Mouse (Mus musculus): ENCODE results near the gene Rpp38. TPM values are rescaled to one million over a fixed set of nuclear protein-coding genes. Genes with fewer than 3 reads are reported as not detected.
A peak's percentile ranks its signal among the peaks of the same experiment; 100 is the strongest.

Gene Rpp38
- total and polyA plus RNA-seq, 2 experiments from 2014 or later = 1.2 to 11.3 TPM

DNA sequence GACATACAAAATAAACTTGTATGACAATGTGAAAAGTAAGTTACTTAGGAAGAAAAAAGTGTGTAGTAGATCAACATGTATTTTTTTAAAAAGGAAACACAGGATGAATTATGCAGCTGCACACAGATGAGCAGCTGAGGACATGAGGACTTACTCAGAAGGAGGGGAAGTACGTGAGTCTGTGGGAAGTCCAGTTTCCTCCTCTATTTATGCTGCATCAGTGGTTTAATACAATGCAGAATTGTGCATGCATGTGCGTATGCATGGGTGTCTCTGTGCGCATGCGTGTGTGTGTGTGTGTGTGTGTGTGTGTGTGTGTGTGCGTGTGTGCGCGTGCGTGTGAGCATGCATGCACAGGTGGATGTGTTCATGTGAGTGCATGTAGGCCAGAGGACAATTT, 23.4 kb upstream of the Rpp38 start:
- no peak for TF ChIP-seq EP300 (IDR thresholded peaks at IDR 0.05; ENCODE audit: low read depth)
- TF ChIP-seq CTCF (IDR thresholded peaks at IDR 0.05; ENCODE audit: low read depth) = no peak
- no peak overlapping the region for H3K4me3 ChIP-seq (ENCODE audit: low read depth, low read length)
- no peak overlapping the region for H3K27ac ChIP-seq (ENCODE audit: low read depth)
- ATAC-seq (ENCODE audit: insufficient read depth, low read depth) (no peak), DNase-seq (ENCODE audit: low spot score) (no peak)
- no peak overlapping the region for H3K4me2 ChIP-seq (ENCODE audit: low read depth, low read length)
- no peaks in the 10 kb centered on the region for H3K9me3 ChIP-seq (replicated peaks; ENCODE audit: control insufficient read depth, low read length)
- H3K9ac ChIP-seq (replicated peaks; ENCODE audit: low read depth, low read length) = no peak overlapping the region
- 82% methylated on average over 8 of the region's 8 CpGs for WGBS
- H3K36me3 ChIP-seq (replicated peaks; ENCODE audit: control insufficient read depth, insufficient read depth, low read length) = no peaks in the 10 kb centered on the region
- no peaks in the 10 kb centered on the region for H3K4me1 ChIP-seq (ENCODE audit: control insufficient read depth, insufficient read depth)
- H3K27me3 ChIP-seq (ENCODE audit: control insufficient read depth, insufficient read depth, low read length) = no peaks in the 10 kb centered on the region

DNA sequence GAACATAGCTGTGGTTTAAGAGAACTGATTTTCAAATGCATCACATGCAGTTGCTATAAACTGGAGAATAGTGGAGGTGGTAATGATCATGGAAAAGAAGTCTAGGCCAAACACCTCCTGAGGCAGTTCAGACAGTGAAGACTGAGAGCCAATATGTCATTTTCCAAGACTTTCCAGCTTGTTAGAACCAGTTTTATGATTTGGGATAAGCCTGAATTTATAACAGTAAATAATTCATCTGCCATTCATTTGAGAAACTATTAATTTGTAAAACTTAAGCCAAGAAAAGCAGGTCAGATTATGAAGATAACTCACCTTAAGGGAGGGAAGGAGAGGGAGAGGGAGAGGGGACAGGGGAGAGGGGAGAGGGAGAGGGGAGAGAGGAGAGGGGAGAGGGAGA, 20.7 kb upstream of the Rpp38 start:
- TF ChIP-seq CTCF (IDR thresholded peaks at IDR 0.05; ENCODE audit: low read depth) (no peak), EP300 (IDR thresholded peaks at IDR 0.05; ENCODE audit: low read depth) (no peak)
- no peaks in the 10 kb centered on the region for H3K27me3 ChIP-seq (ENCODE audit: control insufficient read depth, insufficient read depth, low read length)
- no peak for ATAC-seq (ENCODE audit: insufficient read depth, low read depth)
- H3K27ac ChIP-seq (ENCODE audit: low read depth) = no peak overlapping the region
- no peaks in the 10 kb centered on the region for H3K9me3 ChIP-seq (replicated peaks; ENCODE audit: control insufficient read depth, low read length)
- no peak for DNase-seq (ENCODE audit: low spot score)
- no peak overlapping the region for H3K4me2 ChIP-seq (ENCODE audit: low read depth, low read length)
- no peak overlapping the region for H3K9ac ChIP-seq (replicated peaks; ENCODE audit: low read depth, low read length)
- no peak overlapping the region for H3K4me3 ChIP-seq (ENCODE audit: low read depth, low read length)
- no peaks in the 10 kb centered on the region for H3K4me1 ChIP-seq (ENCODE audit: control insufficient read depth, insufficient read depth)
- no peaks in the 10 kb centered on the region for H3K36me3 ChIP-seq (replicated peaks; ENCODE audit: control insufficient read depth, insufficient read depth, low read length)

DNA sequence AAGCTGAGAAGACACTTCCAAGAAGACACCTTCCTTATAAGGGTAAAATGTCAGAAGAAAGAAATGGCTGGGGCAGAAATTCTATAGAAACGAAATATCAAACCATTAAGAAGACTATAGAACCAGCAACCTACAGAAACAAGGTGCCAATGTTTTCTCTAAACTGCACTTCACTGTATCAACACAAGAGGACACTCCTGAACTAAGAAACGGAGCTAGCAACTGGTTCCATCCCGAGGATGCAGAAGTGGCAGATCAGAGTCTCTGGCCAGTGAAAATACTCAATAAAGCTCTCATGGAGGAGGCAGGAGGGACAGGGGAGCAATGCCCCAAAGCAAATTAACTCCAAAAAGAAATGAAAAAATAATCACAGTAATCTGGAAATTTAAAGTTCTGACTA, 16.5 kb upstream of the Rpp38 start:
- Histone ChIP-seq H3K4me2 (ENCODE audit: low read depth, low read length) (no peak overlapping the region), H3K9me3 (replicated peaks; ENCODE audit: control insufficient read depth, low read length) (no peaks in the 10 kb centered on the region), H3K27ac (ENCODE audit: low read depth) (no peak overlapping the region), H3K4me1 (ENCODE audit: control insufficient read depth, insufficient read depth) (no peaks in the 10 kb centered on the region), H3K36me3 (replicated peaks; ENCODE audit: control insufficient read depth, insufficient read depth, low read length) (no peaks in the 10 kb centered on the region), H3K4me3 (ENCODE audit: low read depth, low read length) (no peak overlapping the region), H3K27me3 (ENCODE audit: control insufficient read depth, insufficient read depth, low read length) (no peaks in the 10 kb centered on the region), H3K9ac (replicated peaks; ENCODE audit: low read depth, low read length) (no peak overlapping the region)
- 8% methylated on average over 3 of the region's 3 CpGs for WGBS
- DNase-seq (ENCODE audit: low spot score) (peak; percentile 49), ATAC-seq (ENCODE audit: insufficient read depth, low read depth) (no peak)
- TF ChIP-seq CTCF (IDR thresholded peaks at IDR 0.05; ENCODE audit: low read depth) (peak; percentile 72), EP300 (IDR thresholded peaks at IDR 0.05; ENCODE audit: low read depth) (no peak)

DNA sequence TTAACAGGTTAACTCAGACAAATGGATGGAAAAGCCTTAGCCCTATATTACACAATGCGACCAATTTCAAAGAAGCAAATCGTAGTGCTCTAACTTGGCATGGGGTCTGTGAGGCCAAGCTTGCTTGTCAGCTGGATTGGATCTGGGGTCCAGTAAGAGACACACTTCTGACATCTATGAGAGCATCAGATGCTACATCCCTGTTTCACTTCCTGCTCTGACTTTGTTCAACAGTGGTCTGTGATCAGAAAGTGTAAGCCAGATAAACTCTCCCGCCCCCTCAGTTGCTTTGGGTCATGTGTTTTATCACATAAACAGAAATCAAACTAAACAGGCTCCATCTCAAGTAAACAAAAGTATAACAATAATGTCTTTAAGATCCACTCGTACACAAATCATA, 16.0 kb upstream of the Rpp38 start:
- Histone ChIP-seq H3K9me3 (replicated peaks; ENCODE audit: control insufficient read depth, low read length) (no peaks in the 10 kb centered on the region), H3K36me3 (replicated peaks; ENCODE audit: control insufficient read depth, insufficient read depth, low read length) (no peaks in the 10 kb centered on the region), H3K9ac (replicated peaks; ENCODE audit: low read depth, low read length) (no peak overlapping the region), H3K27ac (ENCODE audit: low read depth) (no peak overlapping the region), H3K4me3 (ENCODE audit: low read depth, low read length) (no peak overlapping the region), H3K4me1 (ENCODE audit: control insufficient read depth, insufficient read depth) (no peaks in the 10 kb centered on the region), H3K4me2 (ENCODE audit: low read depth, low read length) (no peak overlapping the region), H3K27me3 (ENCODE audit: control insufficient read depth, insufficient read depth, low read length) (no peaks in the 10 kb centered on the region)
- DNase-seq (ENCODE audit: low spot score) (no peak), ATAC-seq (ENCODE audit: insufficient read depth, low read depth) (no peak)
- WGBS = 72% methylated on average over 4 of the region's 4 CpGs
- no peak for TF ChIP-seq CTCF (IDR thresholded peaks at IDR 0.05; ENCODE audit: low read depth)
- TF ChIP-seq EP300 (IDR thresholded peaks at IDR 0.05; ENCODE audit: low read depth) = no peak

DNA sequence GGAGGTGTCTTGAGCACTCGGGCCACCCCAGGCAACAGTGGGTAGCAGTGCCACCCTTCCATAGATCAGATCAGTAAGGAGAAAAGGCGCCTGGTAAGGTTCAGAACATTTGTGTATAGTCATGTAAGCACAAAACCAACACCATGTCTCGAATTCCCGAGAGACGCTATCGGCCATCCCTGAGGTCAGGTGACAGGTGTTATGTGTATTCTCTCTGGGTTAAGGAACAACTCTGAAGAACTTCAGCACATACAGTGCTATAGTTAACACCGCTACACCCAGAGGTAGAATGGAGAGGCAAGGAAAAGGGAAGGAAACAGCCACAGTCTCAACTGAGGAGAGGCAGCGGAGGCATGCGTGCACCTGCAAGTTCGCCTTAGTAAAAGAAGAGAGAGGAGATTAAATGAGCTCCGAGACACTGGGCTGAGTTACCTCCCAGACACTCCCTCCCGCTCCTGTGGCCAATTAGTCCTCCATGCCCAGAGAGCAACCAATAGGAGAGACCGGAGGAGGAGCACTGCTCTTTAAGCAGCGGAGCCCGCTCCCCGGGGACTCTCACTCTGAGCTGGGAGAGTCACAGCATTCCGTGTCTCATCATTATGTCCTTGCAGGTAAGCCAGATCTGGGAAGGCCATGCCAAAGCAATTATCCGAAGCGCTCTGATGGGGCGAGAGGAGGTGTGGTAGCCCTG, 3.3 kb upstream of the Rpp38 start, which contains the start of gene Acbd7:
Gene Acbd7, plus strand, starts transcription at position 558 of the 691 bp plus-strand sequence.
- Histone ChIP-seq H3K9me3 (replicated peaks; ENCODE audit: control insufficient read depth, low read length) (no peaks in the 10 kb centered on the region), H3K27me3 (ENCODE audit: control insufficient read depth, insufficient read depth, low read length) (no peaks in the 10 kb centered on the region), H3K27ac (ENCODE audit: low read depth) (no peak within 1 kb of the TSS), H3K4me3 (ENCODE audit: low read depth, low read length) (peak within 1 kb of the TSS; percentile 35), H3K4me1 (ENCODE audit: control insufficient read depth, insufficient read depth) (peaks cover 10% of the 10 kb centered on the region; the same call in 1 of the 2 replicates), H3K9ac (replicated peaks; ENCODE audit: low read depth, low read length) (0 out of 2 replicates have a peak within 1 kb of the TSS, but pooled peaks have one; percentile 32), H3K4me2 (ENCODE audit: low read depth, low read length) (peak within 1 kb of the TSS; percentile 62), H3K36me3 (replicated peaks; ENCODE audit: control insufficient read depth, insufficient read depth, low read length) (no peaks in the 10 kb centered on the region)
- DNase-seq (ENCODE audit: low spot score) (peak; percentile 50), ATAC-seq (ENCODE audit: insufficient read depth, low read depth) (no peak)
- TF ChIP-seq CTCF (IDR thresholded peaks at IDR 0.05; ENCODE audit: low read depth) (no peak), EP300 (IDR thresholded peaks at IDR 0.05; ENCODE audit: low read depth) (no peak)
- WGBS = 4% methylated on average over 20 of the region's 20 CpGs

DNA sequence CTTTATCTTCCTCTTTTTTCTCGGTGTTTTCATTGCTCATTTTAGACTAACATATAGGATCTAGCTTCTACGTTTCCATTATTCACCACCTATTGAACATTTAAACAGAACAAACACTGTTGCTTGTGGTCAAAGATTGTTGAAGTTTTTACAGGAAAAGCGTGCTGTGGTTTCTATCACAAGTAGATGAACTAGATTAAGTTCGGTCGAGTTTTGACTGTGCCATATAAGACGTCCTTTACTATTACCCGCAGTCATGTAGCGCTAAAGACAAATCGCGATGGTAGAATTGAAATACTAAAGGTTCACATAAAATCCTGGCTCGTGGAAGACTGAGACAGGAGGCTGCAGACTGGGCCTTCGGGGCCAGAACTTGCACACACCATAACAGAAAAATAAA, 1.3 kb upstream of the Rpp38 start:
- H3K27ac ChIP-seq (ENCODE audit: low read depth) = no peak overlapping the region
- ATAC-seq (ENCODE audit: insufficient read depth, low read depth) (no peak), DNase-seq (ENCODE audit: low spot score) (no peak)
- H3K9ac ChIP-seq (replicated peaks; ENCODE audit: low read depth, low read length) = no peak overlapping the region
- peaks cover 7% of the 10 kb centered on the region; the same call in 1 of the 2 replicates for H3K36me3 ChIP-seq (replicated peaks; ENCODE audit: control insufficient read depth, insufficient read depth, low read length)
- peaks cover 10% of the 10 kb centered on the region; the same call in 1 of the 2 replicates for H3K4me1 ChIP-seq (ENCODE audit: control insufficient read depth, insufficient read depth)
- 88% methylated on average over 12 of the region's 12 CpGs for WGBS
- H3K9me3 ChIP-seq (replicated peaks; ENCODE audit: control insufficient read depth, low read length) = no peaks in the 10 kb centered on the region
- no peak for TF ChIP-seq EP300 (IDR thresholded peaks at IDR 0.05; ENCODE audit: low read depth)
- TF ChIP-seq CTCF (IDR thresholded peaks at IDR 0.05; ENCODE audit: low read depth) = no peak
- no peak overlapping the region for H3K4me3 ChIP-seq (ENCODE audit: low read depth, low read length)
- H3K27me3 ChIP-seq (ENCODE audit: control insufficient read depth, insufficient read depth, low read length) = no peaks in the 10 kb centered on the region
- no peak overlapping the region for H3K4me2 ChIP-seq (ENCODE audit: low read depth, low read length)
